Mouse (Mus musculus) lung, postnatal 0 days (tissue): ENCODE data around the gene Ppard. TPM values are rescaled to one million over a fixed set of nuclear protein-coding genes. Genes with fewer than 3 reads are reported as not detected.

ENCODE experiments used
- ATAC-seq: fragments of 200-750 bp; cut with Nextera tagmentation; 2 replicates; pipeline ENCODE4 v1.8.0; 2017; ENCODE audit warnings: moderate library complexity
- DNase-seq: peaks from one replicate; pipeline ENCODE4 v3.0.0-alpha.2; 2016; ENCODE audit warnings: low spot score
- H3K27ac ChIP-seq: fragments of 300-500 bp; sonication (generic); 2 replicates; pipeline ENCODE4 v1.5.1; 2014; ENCODE audit warnings: antibody characterized with exemption, mild to moderate bottlenecking, low read length, mixed read lengths
- H3K27me3 ChIP-seq: fragments of 300-500 bp; sonication (generic); replicated peaks from 2 replicates; pipeline ENCODE4 v1.6.1; 2014; ENCODE audit warnings: low read length, mixed read lengths; ENCODE audit not compliant: insufficient read depth
- H3K36me3 ChIP-seq: fragments of 300-500 bp; sonication (generic); 2 replicates; pipeline ENCODE4 v1.6.1; 2014; ENCODE audit warnings: low read length, mixed read lengths; ENCODE audit not compliant: insufficient read depth
- H3K4me1 ChIP-seq: fragments of 300-500 bp; sonication (generic); 2 replicates; pipeline ENCODE4 v1.6.1; 2014; ENCODE audit warnings: antibody characterized with exemption, low read depth, low read length, mixed read lengths; ENCODE audit not compliant: insufficient read depth
- H3K4me2 ChIP-seq: fragments of 300-500 bp; sonication (generic); replicated peaks from 2 replicates; pipeline ENCODE4 v1.6.1; 2014; ENCODE audit warnings: low read depth, mild to moderate bottlenecking, low read length, moderate library complexity, mixed read lengths
- H3K4me3 ChIP-seq: fragments of 300-500 bp; sonication (generic); 2 replicates; pipeline ENCODE4 v1.5.1; 2014; ENCODE audit warnings: low read depth, low read length
- H3K9ac ChIP-seq: fragments of 300-500 bp; sonication (generic); replicated peaks from 2 replicates; pipeline ENCODE4 v1.6.1; 2014; ENCODE audit warnings: low read depth, mild to moderate bottlenecking
- H3K9me3 ChIP-seq: fragments of 300-500 bp; sonication (generic); 2 replicates; pipeline ENCODE4 v1.6.1; 2016; ENCODE audit warnings: low read length, mixed read lengths
- CTCF ChIP-seq: IDR thresholded peaks from 2 replicates; pipeline ENCODE4 v1.5.1; 2016; ENCODE audit warnings: antibody characterized with exemption, mild to moderate bottlenecking
- EP300 ChIP-seq: IDR thresholded peaks from 2 replicates; pipeline ENCODE4 v1.6.1; 2016; ENCODE audit warnings: antibody characterized with exemption, mild to moderate bottlenecking, control low read depth
- WGBS: fragments of 180-500 bp; shearing (Covaris S2); extraction: QIAGEN DNeasy Blood & Tissue Kit; methylation state at CpG from one replicate; pipeline ENCODE4 v1.1.7; 2014; 5-methylcytosine and 5-hydroxymethylcytosine counted together
- polyA plus RNA-seq: library from polyadenylated mRNA; unstranded; fragments of >200 nt; fragmentation: Nextera tagmentation; extraction: Ambion mirVana; gene quantifications from 2 replicates; pipeline ENCODE4 v1.2.1, GENCODE M21; 2015

Ppard gene
- polyA plus RNA-seq, 1 experiment from 2014 or later, result 2.4 TPM

GRCm38 (mm10) chr17:28313880-28314225, 81.4 kb downstream of the Ppard start:
- Histone ChIP-seq H3K27me3 (no peaks in the 10 kb centered on the region), H3K4me2 (peak overlapping the region; percentile 92), H3K27ac (peak overlapping the region; percentile 96), H3K9me3 (no peaks in the 10 kb centered on the region), H3K9ac (peak overlapping the region; percentile 76), H3K36me3 (peaks cover 14% of the 10 kb centered on the region), H3K4me1 (peaks cover 3% of the 10 kb centered on the region; the same call in 1 of the 2 replicates), H3K4me3 (peak overlapping the region; percentile 69)
- WGBS, result 2% methylated on average over 11 of the region's 11 CpGs
- ATAC-seq, result peak; percentile 33
- peak; percentile 56 for DNase-seq
- no peak for TF ChIP-seq EP300
- TF ChIP-seq CTCF, result no peak

- no peaks in the 10 kb centered on the region for H3K9me3 ChIP-seq
- DNase-seq, result no peak
- no peak overlapping the region for H3K9ac ChIP-seq
- H3K4me3 ChIP-seq, result no peak overlapping the region
- peaks cover 14% of the 10 kb centered on the region for H3K36me3 ChIP-seq
- no peaks in the 10 kb centered on the region for H3K27me3 ChIP-seq
- ATAC-seq, result no peak
- no peak overlapping the region for H3K4me2 ChIP-seq
- 82% methylated on average over 20 of the region's 20 CpGs for WGBS
- no peak overlapping the region for H3K27ac ChIP-seq
- peaks cover 3% of the 10 kb centered on the region; the same call in 1 of the 2 replicates for H3K4me1 ChIP-seq
- TF ChIP-seq EP300 (no peak), CTCF (no peak)
Measured at GRCm38 (mm10) chr17:28315611-28316160, 83.2 kb downstream of the Ppard start.

- no peaks in the 10 kb centered on the region for H3K27me3 ChIP-seq
- no peak for DNase-seq
- no peak for ATAC-seq
- H3K27ac ChIP-seq, result no peak overlapping the region
- H3K36me3 ChIP-seq, result peaks cover 14% of the 10 kb centered on the region
- no peak overlapping the region for H3K9ac ChIP-seq
- TF ChIP-seq CTCF (peak; percentile 31; the same call in 1 of the 2 replicates), EP300 (no peak)
- H3K9me3 ChIP-seq, result no peaks in the 10 kb centered on the region
- peaks cover 3% of the 10 kb centered on the region; the same call in 1 of the 2 replicates for H3K4me1 ChIP-seq
- no peak overlapping the region for H3K4me3 ChIP-seq
- WGBS, result 90% methylated on average over 9 of the region's 9 CpGs
- H3K4me2 ChIP-seq, result no peak overlapping the region
Measured at GRCm38 (mm10) chr17:28316476-28316875, 84.0 kb downstream of the Ppard start.

- ATAC-seq (no peak), DNase-seq (no peak)
- WGBS, result 50% methylated on average over 7 of the region's 8 CpGs
- no peak overlapping the region for H3K27ac ChIP-seq
- no peak overlapping the region for H3K9ac ChIP-seq
- no peaks in the 10 kb centered on the region for H3K9me3 ChIP-seq
- H3K4me1 ChIP-seq, result peaks cover 3% of the 10 kb centered on the region; the same call in 1 of the 2 replicates
- no peak for TF ChIP-seq CTCF
- no peak for TF ChIP-seq EP300
- H3K4me3 ChIP-seq, result no peak overlapping the region
- H3K36me3 ChIP-seq, result peaks cover 14% of the 10 kb centered on the region
- H3K27me3 ChIP-seq, result no peaks in the 10 kb centered on the region
- H3K4me2 ChIP-seq, result no peak overlapping the region
Measured at GRCm38 (mm10) chr17:28317091-28317490, 84.6 kb downstream of the Ppard start.

- no peak for ATAC-seq
Measured at GRCm38 (mm10) chr17:28317725-28318124, 85.2 kb downstream of the Ppard start.

GRCm38 (mm10) chr17:28321700-28322099, 89.2 kb downstream of the Ppard start:
- TF ChIP-seq EP300 (no peak), CTCF (no peak)
- Histone ChIP-seq H3K27me3 (no peaks in the 10 kb centered on the region), H3K4me2 (no peak overlapping the region), H3K9ac (no peak overlapping the region), H3K4me3 (no peak overlapping the region), H3K27ac (no peak overlapping the region), H3K36me3 (peaks cover 13% of the 10 kb centered on the region), H3K9me3 (no peaks in the 10 kb centered on the region), H3K4me1 (no peaks in the 10 kb centered on the region)
- WGBS, result 87% methylated on average over 4 of the region's 4 CpGs
- DNase-seq (no peak), ATAC-seq (no peak)

More at GRCm38 (mm10) chr17:28317725-28318124, 85.2 kb downstream of the Ppard start:
- Histone ChIP-seq H3K9me3 (no peaks in the 10 kb centered on the region), H3K27me3 (no peaks in the 10 kb centered on the region), H3K4me1 (peaks cover 3% of the 10 kb centered on the region; the same call in 1 of the 2 replicates), H3K36me3 (peaks cover 14% of the 10 kb centered on the region), H3K9ac (no peak overlapping the region), H3K4me2 (no peak overlapping the region), H3K27ac (no peak overlapping the region), H3K4me3 (no peak overlapping the region)
- 77% methylated on average over 9 of the region's 9 CpGs for WGBS
- DNase-seq, result no peak
- no peak for TF ChIP-seq EP300
- no peak for TF ChIP-seq CTCF
